Mouse (Mus musculus) liver, adult 2 months (tissue): ENCODE measurements around the gene Crxos. TPM values are rescaled to one million over a fixed set of nuclear protein-coding genes. Genes with fewer than 3 reads are reported as not detected.

Experiments
- DNase-seq: peaks from one replicate; pipeline ENCODE4 v3.0.0-alpha.2; 2011; ENCODE audit warnings: low read depth, low spot score; ENCODE audit errors: extremely low read depth
- H3K27ac ChIP-seq: fragments of 200-500 bp; replicated peaks from 2 replicates; pipeline ENCODE4 v1.5.1; 2012; ENCODE audit warnings: low read depth, mild to moderate bottlenecking, control low read depth, inconsistent platforms, low read length; ENCODE audit not compliant: insufficient read depth
- H3K27me3 ChIP-seq: fragments of 200-500 bp; 2 replicates; pipeline ENCODE4 v1.6.1; 2012; ENCODE audit warnings: mild to moderate bottlenecking, moderate library complexity, low read length, inconsistent platforms; ENCODE audit not compliant: control insufficient read depth, insufficient read depth
- H3K36me3 ChIP-seq: fragments of 200-500 bp; 2 replicates; pipeline ENCODE4 v1.6.1; 2012; ENCODE audit warnings: low read length, inconsistent platforms; ENCODE audit not compliant: control insufficient read depth, insufficient read depth
- H3K4me1 ChIP-seq: fragments of 200-500 bp; 2 replicates; pipeline ENCODE4 v1.6.1; 2011; ENCODE audit warnings: low read length; ENCODE audit not compliant: control insufficient read depth, insufficient read depth
- H3K4me3 ChIP-seq: fragments of 200-500 bp; 2 replicates; pipeline ENCODE4 v1.5.1; 2011; ENCODE audit warnings: low read depth, mild to moderate bottlenecking, control low read depth, low read length, moderate library complexity; ENCODE audit not compliant: insufficient read depth
- H3K79me2 ChIP-seq: fragments of 200-500 bp; 2 replicates; pipeline ENCODE4 v1.6.1; 2012; ENCODE audit warnings: inconsistent platforms, mild to moderate bottlenecking, low read length, moderate library complexity; ENCODE audit not compliant: control insufficient read depth, insufficient read depth
- H3K9ac ChIP-seq: fragments of 200-500 bp; 2 replicates; pipeline ENCODE4 v1.6.1; 2012; ENCODE audit warnings: low read depth, mild to moderate bottlenecking, control low read depth, inconsistent platforms, low read length
- CTCF ChIP-seq: fragments of 200-500 bp; IDR thresholded peaks from 2 replicates; pipeline ENCODE4 v1.5.1; 2011; ENCODE audit warnings: low read depth, low read length, control low read depth
- POLR2A ChIP-seq: fragments of 200-500 bp; IDR thresholded peaks from 2 replicates; pipeline ENCODE4 v1.6.1; 2011; ENCODE audit warnings: low read length, control low read depth; ENCODE audit not compliant: insufficient read depth; ENCODE audit errors: extremely low read depth
- WGBS: fragments of 180-500 bp; shearing (Covaris S2); methylation state at CpG from one replicate; pipeline ENCODE4 v1.1.7; 2018; 5-methylcytosine and 5-hydroxymethylcytosine counted together
- polyA plus RNA-seq: library from polyadenylated mRNA; depleted of rRNA; stranded (reverse); fragments of >200 nt; gene quantifications from 2 replicates; pipeline ENCODE4 v1.2.3, GENCODE M21; 2012; rRNA removed
- total RNA-seq: library from RNA; depleted of rRNA; stranded (reverse); fragments of >200 nt; gene quantifications from 2 replicates; pipeline ENCODE4 v1.2.3, GENCODE M21; 2014; rRNA removed

Gene Crxos
- total and polyA plus RNA-seq, 2 experiments = not detected

GRCm38 (mm10) chr7:15948381-15948941, 66.0 kb downstream of the Crxos start:
- no peaks in the 10 kb centered on the region for H3K79me2 ChIP-seq
- peak overlapping the region; percentile 38 for H3K9ac ChIP-seq
- no peaks in the 10 kb centered on the region for H3K36me3 ChIP-seq
- DNase-seq = peak; percentile 73
- TF ChIP-seq POLR2A (no peak), CTCF (peak; percentile 94)
- no peak overlapping the region for H3K27ac ChIP-seq
- H3K27me3 ChIP-seq = no peaks in the 10 kb centered on the region
- H3K4me3 ChIP-seq = peak overlapping the region; percentile 16
- peaks cover 9% of the 10 kb centered on the region for H3K4me1 ChIP-seq
- 5% methylated on average over 23 of the region's 23 CpGs for WGBS

GRCm38 (mm10) chr7:15949216-15949790, 66.9 kb downstream of the Crxos start:
- no peaks in the 10 kb centered on the region for H3K36me3 ChIP-seq
- WGBS = 82% methylated on average over 7 of the region's 7 CpGs
- H3K4me3 ChIP-seq = no peak overlapping the region
- no peak for DNase-seq
- no peaks in the 10 kb centered on the region for H3K27me3 ChIP-seq
- H3K79me2 ChIP-seq = no peaks in the 10 kb centered on the region
- no peak overlapping the region for H3K27ac ChIP-seq
- H3K4me1 ChIP-seq = peaks cover 9% of the 10 kb centered on the region
- no peak overlapping the region for H3K9ac ChIP-seq
- TF ChIP-seq CTCF (no peak), POLR2A (no peak)

GRCm38 (mm10) chr7:15950008-15950407, 67.6 kb downstream of the Crxos start:
- H3K9ac ChIP-seq = no peak overlapping the region
- no peaks in the 10 kb centered on the region for H3K79me2 ChIP-seq
- 89% methylated on average over 15 of the region's 15 CpGs for WGBS
- peaks cover 3% of the 10 kb centered on the region for H3K4me1 ChIP-seq
- H3K36me3 ChIP-seq = no peaks in the 10 kb centered on the region
- no peak for DNase-seq
- no peak overlapping the region for H3K4me3 ChIP-seq
- no peak overlapping the region for H3K27ac ChIP-seq
- no peak for TF ChIP-seq CTCF
- TF ChIP-seq POLR2A = no peak
- 0 out of 2 replicates have a peak, but pooled peaks cover 2% of the 10 kb centered on the region for H3K27me3 ChIP-seq

GRCm38 (mm10) chr7:15952416-15952815, 70.0 kb downstream of the Crxos start:
- no peak for TF ChIP-seq CTCF
- no peak for TF ChIP-seq POLR2A
- WGBS = 71% methylated on average over 3 of the region's 3 CpGs
- no peak for DNase-seq
- Histone ChIP-seq H3K4me3 (no peak overlapping the region), H3K9ac (no peak overlapping the region), H3K79me2 (no peaks in the 10 kb centered on the region), H3K27me3 (0 out of 2 replicates have a peak, but pooled peaks cover 2% of the 10 kb centered on the region), H3K27ac (no peak overlapping the region), H3K4me1 (no peaks in the 10 kb centered on the region; the same call in 1 of the 2 replicates), H3K36me3 (no peaks in the 10 kb centered on the region)

Other genes with a start within 250 kb of the Crxos start
- not detected in 2 replicates for gene Obox3, start 242.7 kb upstream of the Crxos start, total RNA-seq
- gene Obox3, start 242.7 kb upstream of the Crxos start, polyA plus RNA-seq = not detected in 2 replicates
- not detected in 2 replicates for gene Obox5, start 132.5 kb upstream of the Crxos start, total RNA-seq
- gene Obox5, start 132.5 kb upstream of the Crxos start, polyA plus RNA-seq = not detected in 2 replicates
- not detected in 2 replicates for gene Obox6, start 42.9 kb upstream of the Crxos start, total RNA-seq
- not detected in 2 replicates for gene Obox6, start 42.9 kb upstream of the Crxos start, polyA plus RNA-seq
- not detected in 2 replicates for gene Crx, start 2.6 kb upstream of the Crxos start, total RNA-seq
- gene Crx, start 2.6 kb upstream of the Crxos start, polyA plus RNA-seq = not detected in 2 replicates
- gene Selenow, start 39.8 kb downstream of the Crxos start, total RNA-seq = 67.9 and 68.1 TPM in 2 replicates
- gene Selenow, start 39.8 kb downstream of the Crxos start, polyA plus RNA-seq = 250 and 292 TPM in 2 replicates
- gene Nop53, start 63.5 kb downstream of the Crxos start, total RNA-seq = 57.3 and 59.6 TPM in 2 replicates
- 65.2 and 69.5 TPM in 2 replicates for gene Nop53, start 63.5 kb downstream of the Crxos start, polyA plus RNA-seq
- gene Ehd2, start 85.0 kb downstream of the Crxos start, total RNA-seq = 1.0 and 1.4 TPM in 2 replicates
- gene Ehd2, start 85.0 kb downstream of the Crxos start, polyA plus RNA-seq = 1.6 and 1.7 TPM in 2 replicates
- 0.55 and 0.87 TPM in 2 replicates for gene Bicra, start 165.3 kb downstream of the Crxos start, total RNA-seq
- gene Bicra, start 165.3 kb downstream of the Crxos start, polyA plus RNA-seq = 3.6 and 4.6 TPM in 2 replicates
- gene Zfp541, start 179.2 kb downstream of the Crxos start, total RNA-seq = not detected in 2 replicates
- 0.02 TPM in 1 of 2 replicates, not detected in the other for gene Zfp541, start 179.2 kb downstream of the Crxos start, polyA plus RNA-seq
- 47.4 and 58.7 TPM in 2 replicates for gene Napa, start 215.8 kb downstream of the Crxos start, total RNA-seq
- 101 and 146 TPM in 2 replicates for gene Napa, start 215.8 kb downstream of the Crxos start, polyA plus RNA-seq
- 18.0 and 19.9 TPM in 2 replicates for gene Kptn, start 237.3 kb downstream of the Crxos start, total RNA-seq
- 23.1 and 25.7 TPM in 2 replicates for gene Kptn, start 237.3 kb downstream of the Crxos start, polyA plus RNA-seq
- gene Slc8a2, start 247.2 kb downstream of the Crxos start, total RNA-seq = 0.07 TPM in 1 of 2 replicates, not detected in the other
- 0.06 TPM in 1 of 2 replicates, not detected in the other for gene Slc8a2, start 247.2 kb downstream of the Crxos start, polyA plus RNA-seq